Mouse (Mus musculus) lung, adult 2 months (tissue): ENCODE measurements around the gene Pdlim5.

Source experiments
- CTCF ChIP-seq: fragments of 200-500 bp; IDR thresholded peaks from 2 replicates; pipeline ENCODE4 v1.5.1; 2011; ENCODE audit warnings: mild to moderate bottlenecking, low read length, control low read depth; ENCODE audit not compliant: insufficient read depth
- POLR2A ChIP-seq: fragments of 200-500 bp; IDR thresholded peaks from 2 replicates; pipeline ENCODE4 v1.6.1; 2011; ENCODE audit warnings: low read depth, mild to moderate bottlenecking, control low read depth, low read length, borderline replicate concordance; ENCODE audit errors: extremely low read depth

GRCm38 (mm10) chr3:142436212-142436611 lies 40.7 kb upstream of the Pdlim5 start:
- TF ChIP-seq POLR2A (no peak), CTCF (no peak)
